Mouse (Mus musculus) embryonic facial prominence, embryonic 15.5 days (tissue): ENCODE data around the gene Ccr6. TPM values are rescaled to one million over a fixed set of nuclear protein-coding genes. Genes with fewer than 3 reads are reported as not detected.

Experiments
- ATAC-seq: fragments of 200-750 bp; cut with Nextera tagmentation; 2 replicates; pipeline ENCODE4 v1.8.0; 2017; ENCODE audit warnings: low read depth, moderate TSS enrichment; ENCODE audit not compliant: insufficient number of reproducible peaks, low FRiP score, low TSS enrichment
- H3K27ac ChIP-seq: fragments of 300-500 bp; sonication (generic); replicated peaks from 2 replicates; pipeline ENCODE4 v1.5.1; 2015; ENCODE audit warnings: mild to moderate bottlenecking, inconsistent platforms
- H3K27me3 ChIP-seq: fragments of 300-500 bp; sonication (generic); 2 replicates; pipeline ENCODE4 v1.6.1; 2015; ENCODE audit warnings: inconsistent platforms
- H3K36me3 ChIP-seq: fragments of 300-500 bp; sonication (generic); 2 replicates; pipeline ENCODE4 v1.6.1; 2015; ENCODE audit warnings: mild to moderate bottlenecking, inconsistent platforms
- H3K4me1 ChIP-seq: fragments of 300-500 bp; sonication (generic); 2 replicates; pipeline ENCODE4 v1.6.1; 2015; ENCODE audit warnings: inconsistent platforms
- H3K4me2 ChIP-seq: fragments of 300-500 bp; sonication (generic); replicated peaks from 2 replicates; pipeline ENCODE4 v1.6.1; 2015; ENCODE audit warnings: mild to moderate bottlenecking, inconsistent platforms
- H3K4me3 ChIP-seq: fragments of 300-500 bp; sonication (generic); replicated peaks from 2 replicates; pipeline ENCODE4 v1.5.1; 2015; ENCODE audit warnings: mild to moderate bottlenecking, inconsistent platforms
- H3K9ac ChIP-seq: fragments of 300-500 bp; sonication (generic); 2 replicates; pipeline ENCODE4 v1.6.1; 2015; ENCODE audit warnings: inconsistent platforms
- H3K9me3 ChIP-seq: fragments of 300-500 bp; sonication (generic); replicated peaks from 2 replicates; pipeline ENCODE4 v1.6.1; 2016; ENCODE audit warnings: inconsistent platforms
- WGBS: fragments of 180-500 bp; shearing (Covaris S2); methylation state at CpG from one replicate; pipeline ENCODE4 v1.1.7; 2015; 5-methylcytosine and 5-hydroxymethylcytosine counted together
- polyA plus RNA-seq: library from polyadenylated mRNA; unstranded; fragments of >200 nt; fragmentation: Nextera tagmentation; extraction: Ambion mirVana; gene quantifications from 2 replicates; pipeline ENCODE4 v1.2.1, GENCODE M21; 2015

Ccr6 gene
- polyA plus RNA-seq, 1 experiment from 2014 or later, result not detected

DNA sequence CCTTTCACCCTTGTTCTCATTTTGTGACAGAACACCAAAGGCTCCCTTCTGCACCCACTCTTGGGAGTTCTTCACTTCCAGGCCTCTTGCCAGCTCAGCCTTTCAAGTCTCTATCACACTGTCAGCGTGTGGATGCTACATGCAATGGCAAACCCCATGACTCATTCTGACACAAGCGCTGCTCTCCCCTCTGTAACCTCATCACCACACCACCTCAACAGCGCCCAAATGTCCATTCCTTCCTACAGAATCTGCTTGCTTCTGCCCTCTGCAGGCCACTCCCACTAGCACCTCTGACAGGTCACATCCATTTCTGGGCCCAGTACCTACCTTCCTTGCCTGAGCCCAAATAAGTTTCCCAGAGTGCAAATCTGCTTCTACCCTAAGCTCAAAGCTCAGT is 70.0 kb downstream of the Ccr6 start:
- no peak for ATAC-seq

More for the DNA sequence above, 70.0 kb downstream of the Ccr6 start:
- H3K27ac ChIP-seq, result no peak overlapping the region
- H3K36me3 ChIP-seq, result no peaks in the 10 kb centered on the region
- no peaks in the 10 kb centered on the region for H3K9me3 ChIP-seq
- H3K4me2 ChIP-seq, result no peak overlapping the region
- no peak overlapping the region for H3K4me3 ChIP-seq
- no peaks in the 10 kb centered on the region for H3K27me3 ChIP-seq
- 36% methylated on average over 3 of the region's 3 CpGs for WGBS
- H3K9ac ChIP-seq, result no peak overlapping the region
- H3K4me1 ChIP-seq, result no peaks in the 10 kb centered on the region

Other genes with a start within 250 kb of the Ccr6 start
- 0.27 TPM in 1 of 2 replicates, not detected in the other for gene Gm49673, start 88.3 kb upstream of the Ccr6 start, polyA plus RNA-seq
- 28.2 and 30.5 TPM in 2 replicates for gene Rnaset2a, start 87.9 kb upstream of the Ccr6 start, polyA plus RNA-seq
- 29.7 and 34.6 TPM in 2 replicates for gene Fgfr1op, start 70.5 kb upstream of the Ccr6 start, polyA plus RNA-seq
- gene Mpc1, start 46.9 kb downstream of the Ccr6 start, polyA plus RNA-seq, result 159 and 161 TPM in 2 replicates
- gene Sft2d1, start 75.1 kb downstream of the Ccr6 start, polyA plus RNA-seq, result 60.6 and 72.1 TPM in 2 replicates
- 0.35 and 1.2 TPM in 2 replicates for gene Prr18, start 101.4 kb downstream of the Ccr6 start, polyA plus RNA-seq
- gene T2, start 119.9 kb downstream of the Ccr6 start, polyA plus RNA-seq, result 0.60 and 1.2 TPM in 2 replicates
- 0.26 and 0.94 TPM in 2 replicates for gene T, start 198.4 kb downstream of the Ccr6 start, polyA plus RNA-seq